Mouse (Mus musculus) adrenal gland, postnatal 25 days (tissue): ENCODE measurements around the gene Acox1. TPM values are rescaled to one million over a fixed set of nuclear protein-coding genes. Genes with fewer than 3 reads are reported as not detected.

Experiments
- DNase-seq: peaks from one replicate; pipeline ENCODE4 v3.0.0; 2021; ENCODE audit warnings: mixed read lengths
- total RNA-seq: library from RNA; stranded (reverse); gene quantifications from 2 replicates; pipeline ENCODE4 v1.2.3, GENCODE M21; 2021

Acox1 gene
- total RNA-seq, 1 experiment from 2014 or later, result 182 TPM

GRCm38 (mm10) chr11:116167232-116167631, 31.6 kb downstream of the Acox1 start:
- no peak for DNase-seq

- DNase-seq, result no peak
Measured at GRCm38 (mm10) chr11:116163002-116163401, 35.8 kb downstream of the Acox1 start.

- DNase-seq, result no peak
Measured at GRCm38 (mm10) chr11:116162146-116162545, 36.7 kb downstream of the Acox1 start.

GRCm38 (mm10) chr11:116161312-116161711, 37.5 kb downstream of the Acox1 start:
- DNase-seq, result no peak

- DNase-seq, result no peak
Measured at GRCm38 (mm10) chr11:116150960-116151359, 47.9 kb downstream of the Acox1 start.

GRCm38 (mm10) chr11:116149341-116149740, 49.5 kb downstream of the Acox1 start:
- DNase-seq, result no peak

GRCm38 (mm10) chr11:116148761-116149221, 50.1 kb downstream of the Acox1 start:
- no peak for DNase-seq

- DNase-seq, result peak; percentile 28
Measured at GRCm38 (mm10) chr11:116146294-116146985, 52.4 kb downstream of the Acox1 start.

GRCm38 (mm10) chr11:116145481-116146293, 53.2 kb downstream of the Acox1 start:
- DNase-seq, result no peak

GRCm38 (mm10) chr11:116143468-116143867, 55.4 kb downstream of the Acox1 start:
- no peak for DNase-seq

- peak; percentile 50 for DNase-seq
Measured at GRCm38 (mm10) chr11:116142211-116142991, 56.4 kb downstream of the Acox1 start.

GRCm38 (mm10) chr11:116138468-116139138, 60.2 kb downstream of the Acox1 start, which contains the start of gene Mrpl38:
Gene Mrpl38 (minus strand): TSS chr11:116138868.
- DNase-seq, result peak; percentile 86

- DNase-seq, result no peak
Measured at GRCm38 (mm10) chr11:116138096-116138467, 60.8 kb downstream of the Acox1 start.

GRCm38 (mm10) chr11:116134171-116134570, 64.7 kb downstream of the Acox1 start:
- DNase-seq, result no peak

- DNase-seq, result no peak
Measured at GRCm38 (mm10) chr11:116133497-116133896, 65.3 kb downstream of the Acox1 start.

- DNase-seq, result peak; percentile 45
Measured at GRCm38 (mm10) chr11:116132366-116133333, 66.2 kb downstream of the Acox1 start.

- no peak for DNase-seq
Measured at GRCm38 (mm10) chr11:116131349-116132170, 67.3 kb downstream of the Acox1 start.

GRCm38 (mm10) chr11:116130488-116131205, 68.2 kb downstream of the Acox1 start, which contains the start of gene Trim65:
Gene Trim65 (minus strand): TSS chr11:116131128.
- peak; percentile 90 for DNase-seq

GRCm38 (mm10) chr11:116129993-116130487, 68.8 kb downstream of the Acox1 start:
- no peak for DNase-seq
